Mouse (Mus musculus): ENCODE results near the gene Gnat1. TPM values are rescaled to one million over a fixed set of nuclear protein-coding genes. Genes with fewer than 3 reads are reported as not detected.
A peak's percentile ranks its signal among the peaks of the same experiment; 100 is the strongest.

Gene Gnat1
- polyA plus RNA-seq, 1 experiment from 2014 or later = 2.4 TPM

DNA sequence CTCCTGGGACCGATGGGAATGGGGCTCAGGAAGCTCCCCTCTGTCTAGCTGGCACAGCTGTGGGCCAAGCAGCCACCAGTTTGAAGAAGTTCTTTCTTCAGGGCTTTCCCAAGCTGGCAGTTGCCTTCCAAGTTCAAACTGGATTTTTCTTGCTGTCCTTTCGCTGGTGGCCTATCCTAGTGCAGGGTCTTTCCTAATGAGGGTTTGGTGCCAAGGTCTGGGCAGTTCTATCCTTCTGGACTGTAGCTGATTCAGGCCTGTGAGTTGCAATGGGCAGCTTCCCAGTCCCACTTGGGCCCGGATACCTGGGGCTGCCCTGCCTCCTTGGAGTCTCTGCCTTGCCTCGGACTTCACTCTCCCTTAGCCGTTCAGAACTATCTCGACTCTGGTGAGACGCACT is 29.3 kb downstream of the Gnat1 start:
- Histone ChIP-seq H3K27me3 (ENCODE audit: control insufficient read depth, insufficient read depth, low read length) (no peaks in the 10 kb centered on the region), H3K9me3 (ENCODE audit: control insufficient read depth, low read length) (no peaks in the 10 kb centered on the region), H3K27ac (ENCODE audit: low read depth, low read length) (no peak overlapping the region), H3K4me3 (ENCODE audit: low read depth, low read length) (no peak overlapping the region), H3K4me2 (ENCODE audit: low read depth) (no peak overlapping the region), H3K36me3 (ENCODE audit: control insufficient read depth, insufficient read depth, low read length) (no peaks in the 10 kb centered on the region), H3K4me1 (ENCODE audit: control insufficient read depth, insufficient read depth, low read length) (no peaks in the 10 kb centered on the region), H3K9ac (ENCODE audit: low read length) (no peak overlapping the region)
- ATAC-seq (ENCODE audit: insufficient read depth, low FRiP score, low TSS enrichment) (no peak), DNase-seq (ENCODE audit: low spot score) (no peak)
- WGBS = 74% methylated on average over 7 of the region's 7 CpGs

DNA sequence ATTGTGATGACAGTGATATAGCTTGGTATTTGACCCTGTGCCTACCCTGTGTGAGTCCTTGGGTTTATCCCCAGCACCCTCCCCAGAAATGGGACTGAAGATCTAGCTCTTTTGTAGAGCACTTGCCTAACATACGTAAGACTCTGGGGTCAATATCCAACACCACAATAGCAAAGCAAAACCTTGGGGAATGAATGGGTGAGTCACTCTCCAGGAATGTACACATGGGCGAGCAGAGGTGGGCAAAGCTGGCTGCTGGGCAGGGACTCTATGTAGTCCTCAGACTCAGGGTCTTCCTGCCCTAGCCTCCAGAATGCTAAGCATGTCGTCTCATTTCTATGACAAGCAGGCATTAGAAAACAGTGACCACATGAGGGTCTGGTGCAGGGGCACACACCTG is 30.7 kb downstream of the Gnat1 start:
- H3K4me1 ChIP-seq (ENCODE audit: control insufficient read depth, insufficient read depth, low read length) = peaks cover 2% of the 10 kb centered on the region; the same call in 1 of the 2 replicates
- H3K36me3 ChIP-seq (ENCODE audit: control insufficient read depth, insufficient read depth, low read length) = no peaks in the 10 kb centered on the region
- no peaks in the 10 kb centered on the region for H3K9me3 ChIP-seq (ENCODE audit: control insufficient read depth, low read length)
- DNase-seq (ENCODE audit: low spot score) (no peak), ATAC-seq (ENCODE audit: insufficient read depth, low FRiP score, low TSS enrichment) (no peak)
- no peak overlapping the region for H3K27ac ChIP-seq (ENCODE audit: low read depth, low read length)
- H3K27me3 ChIP-seq (ENCODE audit: control insufficient read depth, insufficient read depth, low read length) = no peaks in the 10 kb centered on the region
- H3K4me3 ChIP-seq (ENCODE audit: low read depth, low read length) = no peak overlapping the region
- H3K4me2 ChIP-seq (ENCODE audit: low read depth) = no peak overlapping the region
- no peak overlapping the region for H3K9ac ChIP-seq (ENCODE audit: low read length)
- WGBS = 81% methylated on average over 3 of the region's 3 CpGs

DNA sequence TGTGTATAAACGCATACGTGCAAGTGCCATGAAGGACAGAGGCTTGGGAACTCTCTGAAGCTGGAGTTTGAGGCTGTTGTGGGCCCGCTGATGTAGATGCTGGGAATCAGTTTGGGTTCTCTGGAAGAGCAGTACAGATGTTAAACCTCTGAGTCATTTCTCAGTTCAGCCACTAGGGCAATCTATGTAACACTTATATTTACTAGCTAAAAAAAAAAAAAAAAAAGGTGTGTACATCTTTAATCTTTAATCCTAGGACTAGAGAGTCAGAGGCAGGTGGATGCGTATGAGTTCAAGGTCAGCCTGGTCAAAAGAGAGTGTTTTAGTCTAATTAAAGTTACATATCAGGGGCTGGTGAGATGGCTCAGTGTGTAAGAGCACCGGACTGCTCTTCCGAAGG is 32.5 kb downstream of the Gnat1 start:
- no peak overlapping the region for H3K27ac ChIP-seq (ENCODE audit: low read depth, low read length)
- DNase-seq (ENCODE audit: low spot score) (no peak), ATAC-seq (ENCODE audit: insufficient read depth, low FRiP score, low TSS enrichment) (no peak)
- H3K4me1 ChIP-seq (ENCODE audit: control insufficient read depth, insufficient read depth, low read length) = peaks cover 2% of the 10 kb centered on the region; the same call in 1 of the 2 replicates
- H3K4me2 ChIP-seq (ENCODE audit: low read depth) = no peak overlapping the region
- no peaks in the 10 kb centered on the region for H3K36me3 ChIP-seq (ENCODE audit: control insufficient read depth, insufficient read depth, low read length)
- H3K4me3 ChIP-seq (ENCODE audit: low read depth, low read length) = no peak overlapping the region
- H3K27me3 ChIP-seq (ENCODE audit: control insufficient read depth, insufficient read depth, low read length) = no peaks in the 10 kb centered on the region
- no peaks in the 10 kb centered on the region for H3K9me3 ChIP-seq (ENCODE audit: control insufficient read depth, low read length)
- 82% methylated on average over 6 of the region's 6 CpGs for WGBS
- H3K9ac ChIP-seq (ENCODE audit: low read length) = no peak overlapping the region

- WGBS = 8% methylated on average over 5 of the region's 5 CpGs
- Histone ChIP-seq H3K9ac (ENCODE audit: low read length) (no peak overlapping the region), H3K9me3 (ENCODE audit: control insufficient read depth, low read length) (no peaks in the 10 kb centered on the region), H3K27ac (ENCODE audit: low read depth, low read length) (no peak overlapping the region), H3K4me2 (ENCODE audit: low read depth) (no peak overlapping the region), H3K36me3 (ENCODE audit: control insufficient read depth, insufficient read depth, low read length) (no peaks in the 10 kb centered on the region), H3K4me3 (ENCODE audit: low read depth, low read length) (no peak overlapping the region), H3K27me3 (ENCODE audit: control insufficient read depth, insufficient read depth, low read length) (no peaks in the 10 kb centered on the region), H3K4me1 (ENCODE audit: control insufficient read depth, insufficient read depth, low read length) (peaks cover 2% of the 10 kb centered on the region; the same call in 1 of the 2 replicates)
- peak; percentile 87 for DNase-seq (ENCODE audit: low spot score)
- peak; percentile 67 for ATAC-seq (ENCODE audit: insufficient read depth, low FRiP score, low TSS enrichment)
These were observed 33.9 kb downstream of the Gnat1 start for GRCm38 (mm10) chr9:107645577-107645976.

- ATAC-seq (ENCODE audit: insufficient read depth, low FRiP score, low TSS enrichment) = peak; percentile 48; the same call in 1 of the 2 replicates
- Histone ChIP-seq H3K9me3 (ENCODE audit: control insufficient read depth, low read length) (no peaks in the 10 kb centered on the region), H3K27ac (ENCODE audit: low read depth, low read length) (no peak overlapping the region), H3K4me2 (ENCODE audit: low read depth) (no peak overlapping the region; the same call in 1 of the 2 replicates), H3K9ac (ENCODE audit: low read length) (peak overlapping the region; percentile 52), H3K4me3 (ENCODE audit: low read depth, low read length) (no peak overlapping the region), H3K36me3 (ENCODE audit: control insufficient read depth, insufficient read depth, low read length) (no peaks in the 10 kb centered on the region), H3K27me3 (ENCODE audit: control insufficient read depth, insufficient read depth, low read length) (no peaks in the 10 kb centered on the region), H3K4me1 (ENCODE audit: control insufficient read depth, insufficient read depth, low read length) (peaks cover 3% of the 10 kb centered on the region)
- 54% methylated on average over 7 of the region's 7 CpGs for WGBS
- no peak for DNase-seq (ENCODE audit: low spot score)
These were observed 34.4 kb downstream of the Gnat1 start for GRCm38 (mm10) chr9:107645153-107645510.

DNA sequence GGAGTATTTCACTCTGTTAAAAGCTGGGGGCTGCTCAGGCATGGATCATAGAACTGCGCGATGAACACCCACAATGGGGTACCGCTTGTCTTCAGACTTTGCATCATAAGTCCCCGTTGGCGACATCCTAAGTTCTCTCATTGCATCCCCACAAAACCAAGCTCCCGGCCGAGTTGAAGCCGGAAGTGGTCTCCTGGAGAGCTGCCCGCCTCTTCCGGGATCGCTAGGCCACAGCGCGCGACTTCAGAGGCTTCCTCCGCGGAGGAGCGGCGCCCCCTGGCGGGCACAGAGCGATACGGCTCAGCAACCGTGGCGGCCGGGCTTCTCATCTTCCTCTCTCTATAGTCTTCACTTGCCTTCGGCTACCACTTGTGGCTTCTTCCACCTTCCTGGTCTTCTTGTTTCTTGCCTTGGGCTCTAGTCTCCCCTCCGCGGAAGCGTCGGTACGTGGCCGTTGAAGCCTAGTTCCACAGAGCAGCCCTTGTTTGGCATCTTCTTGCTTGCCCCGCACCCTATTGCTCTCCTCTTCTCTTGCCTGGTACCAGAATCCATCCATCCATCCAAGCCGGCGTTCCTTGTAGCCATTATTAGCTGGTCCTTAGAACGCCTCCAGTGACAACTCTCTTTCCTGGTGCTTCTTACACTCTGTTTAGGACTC is 34.9 kb downstream of the Gnat1 start:
- Histone ChIP-seq H3K27me3 (ENCODE audit: control insufficient read depth, insufficient read depth, low read length) (no peaks in the 10 kb centered on the region), H3K4me2 (ENCODE audit: low read depth) (peak overlapping the region; percentile 33), H3K27ac (ENCODE audit: low read depth, low read length) (no peak overlapping the region), H3K36me3 (ENCODE audit: control insufficient read depth, insufficient read depth, low read length) (no peaks in the 10 kb centered on the region), H3K9ac (ENCODE audit: low read length) (peak overlapping the region; percentile 52), H3K4me1 (ENCODE audit: control insufficient read depth, insufficient read depth, low read length) (peaks cover 5% of the 10 kb centered on the region), H3K4me3 (ENCODE audit: low read depth, low read length) (peak overlapping the region; percentile 14; the same call in 1 of the 2 replicates), H3K9me3 (ENCODE audit: control insufficient read depth, low read length) (no peaks in the 10 kb centered on the region)
- ATAC-seq (ENCODE audit: insufficient read depth, low FRiP score, low TSS enrichment) = peak; percentile 43
- peak; percentile 94 for DNase-seq (ENCODE audit: low spot score)
- WGBS = 5% methylated on average over 35 of the region's 35 CpGs

- H3K36me3 ChIP-seq (ENCODE audit: control insufficient read depth, insufficient read depth, low read length) = no peaks in the 10 kb centered on the region
- H3K4me1 ChIP-seq (ENCODE audit: control insufficient read depth, insufficient read depth, low read length) = peaks cover 5% of the 10 kb centered on the region
- H3K27me3 ChIP-seq (ENCODE audit: control insufficient read depth, insufficient read depth, low read length) = no peaks in the 10 kb centered on the region
- DNase-seq (ENCODE audit: low spot score) (no peak), ATAC-seq (ENCODE audit: insufficient read depth, low FRiP score, low TSS enrichment) (no peak)
- WGBS = 94% methylated on average over 13 of the region's 13 CpGs
- no peaks in the 10 kb centered on the region for H3K9me3 ChIP-seq (ENCODE audit: control insufficient read depth, low read length)
- no peak overlapping the region for H3K27ac ChIP-seq (ENCODE audit: low read depth, low read length)
- no peak overlapping the region for H3K9ac ChIP-seq (ENCODE audit: low read length)
- H3K4me2 ChIP-seq (ENCODE audit: low read depth) = peak overlapping the region; percentile 33; the same call in 1 of the 2 replicates
- H3K4me3 ChIP-seq (ENCODE audit: low read depth, low read length) = no peak overlapping the region
These were observed 35.8 kb downstream of the Gnat1 start for GRCm38 (mm10) chr9:107643544-107644214.

GRCm38 (mm10) chr9:107641666-107642065 is 37.8 kb downstream of the Gnat1 start:
- H3K4me1 ChIP-seq (ENCODE audit: control insufficient read depth, insufficient read depth, low read length) = peaks cover 17% of the 10 kb centered on the region
- H3K4me3 ChIP-seq (ENCODE audit: low read depth, low read length) = no peak overlapping the region
- H3K9ac ChIP-seq (ENCODE audit: low read length) = peak overlapping the region; percentile 37
- H3K9me3 ChIP-seq (ENCODE audit: control insufficient read depth, low read length) = no peaks in the 10 kb centered on the region
- WGBS = 24% methylated on average over 8 of the region's 8 CpGs
- ATAC-seq (ENCODE audit: insufficient read depth, low FRiP score, low TSS enrichment) (no peak), DNase-seq (ENCODE audit: low spot score) (no peak)
- no peak overlapping the region for H3K27ac ChIP-seq (ENCODE audit: low read depth, low read length)
- H3K27me3 ChIP-seq (ENCODE audit: control insufficient read depth, insufficient read depth, low read length) = no peaks in the 10 kb centered on the region
- H3K4me2 ChIP-seq (ENCODE audit: low read depth) = no peak overlapping the region
- no peaks in the 10 kb centered on the region for H3K36me3 ChIP-seq (ENCODE audit: control insufficient read depth, insufficient read depth, low read length)

- peaks cover 26% of the 10 kb centered on the region for H3K4me1 ChIP-seq (ENCODE audit: control insufficient read depth, insufficient read depth, low read length)
- H3K27ac ChIP-seq (ENCODE audit: low read depth, low read length) = no peak overlapping the region
- no peak overlapping the region for H3K9ac ChIP-seq (ENCODE audit: low read length)
These were observed 39.2 kb downstream of the Gnat1 start for GRCm38 (mm10) chr9:107640257-107640772.

More at GRCm38 (mm10) chr9:107640257-107640772, 39.2 kb downstream of the Gnat1 start:
- DNase-seq (ENCODE audit: low spot score) = no peak
- ATAC-seq (ENCODE audit: insufficient read depth, low FRiP score, low TSS enrichment) = no peak
- Histone ChIP-seq H3K36me3 (ENCODE audit: control insufficient read depth, insufficient read depth, low read length) (no peaks in the 10 kb centered on the region), H3K4me2 (ENCODE audit: low read depth) (no peak overlapping the region), H3K9me3 (ENCODE audit: control insufficient read depth, low read length) (no peaks in the 10 kb centered on the region), H3K27me3 (ENCODE audit: control insufficient read depth, insufficient read depth, low read length) (no peaks in the 10 kb centered on the region), H3K4me3 (ENCODE audit: low read depth, low read length) (no peak overlapping the region)
- 40% methylated on average over 7 of the region's 8 CpGs for WGBS

Data from neural tube, embryonic 11.5 days (tissue).